Mouse (Mus musculus) intestine, postnatal 0 days (tissue): ENCODE data around the gene Hyal3. TPM values are rescaled to one million over a fixed set of nuclear protein-coding genes. Genes with fewer than 3 reads are reported as not detected.

Experiments
- ATAC-seq: fragments of 200-750 bp; cut with Nextera tagmentation; 2 replicates; pipeline ENCODE4 v1.8.0; 2017; ENCODE audit warnings: mild to moderate bottlenecking, moderate TSS enrichment, moderate library complexity
- H3K27ac ChIP-seq: fragments of 300-500 bp; sonication (generic); 2 replicates; pipeline ENCODE4 v1.5.1; 2014; ENCODE audit warnings: mild to moderate bottlenecking, low read depth, low read length, moderate library complexity
- H3K27me3 ChIP-seq: fragments of 300-500 bp; sonication (generic); replicated peaks from 2 replicates; pipeline ENCODE4 v1.6.1; 2014; ENCODE audit warnings: low read length, mixed read lengths; ENCODE audit not compliant: control insufficient read depth, insufficient read depth
- H3K36me3 ChIP-seq: fragments of 300-500 bp; sonication (generic); 2 replicates; pipeline ENCODE4 v1.6.1; 2014; ENCODE audit warnings: mild to moderate bottlenecking, moderate library complexity; ENCODE audit not compliant: control insufficient read depth, insufficient read depth
- H3K4me1 ChIP-seq: fragments of 300-500 bp; sonication (generic); replicated peaks from 2 replicates; pipeline ENCODE4 v1.6.1; 2014; ENCODE audit warnings: antibody characterized with exemption, low read length, mixed read lengths; ENCODE audit not compliant: control insufficient read depth, insufficient read depth
- H3K4me2 ChIP-seq: fragments of 300-500 bp; sonication (generic); replicated peaks from 2 replicates; pipeline ENCODE4 v1.6.1; 2014; ENCODE audit warnings: low read depth, mild to moderate bottlenecking, moderate library complexity
- H3K4me3 ChIP-seq: fragments of 300-500 bp; sonication (generic); 2 replicates; pipeline ENCODE4 v1.5.1; 2014; ENCODE audit warnings: low read depth, low read length
- H3K9ac ChIP-seq: fragments of 300-500 bp; sonication (generic); 2 replicates; pipeline ENCODE4 v1.6.1; 2014; ENCODE audit warnings: mild to moderate bottlenecking, low read depth, low read length
- H3K9me3 ChIP-seq: fragments of 300-500 bp; sonication (generic); 2 replicates; pipeline ENCODE4 v1.6.1; 2016; ENCODE audit warnings: mixed run types; ENCODE audit not compliant: control insufficient read depth
- CTCF ChIP-seq: sonication (generic); IDR thresholded peaks from 2 replicates; pipeline ENCODE4 v1.5.1; 2016; ENCODE audit warnings: low read depth, mild to moderate bottlenecking, control low read depth, antibody characterized with exemption, moderate library complexity
- WGBS: fragments of 180-500 bp; shearing (Covaris S2); extraction: QIAGEN DNeasy Blood & Tissue Kit; methylation state at CpG from one replicate; pipeline ENCODE4 v1.1.7; 2014; 5-methylcytosine and 5-hydroxymethylcytosine counted together
- polyA plus RNA-seq: library from polyadenylated mRNA; unstranded; fragments of >200 nt; fragmentation: Nextera tagmentation; extraction: Ambion mirVana; gene quantifications from 2 replicates; pipeline ENCODE4 v1.2.1, GENCODE M21; 2015

Hyal3 gene
- polyA plus RNA-seq, 1 experiment from 2014 or later: 0.50 TPM

DNA sequence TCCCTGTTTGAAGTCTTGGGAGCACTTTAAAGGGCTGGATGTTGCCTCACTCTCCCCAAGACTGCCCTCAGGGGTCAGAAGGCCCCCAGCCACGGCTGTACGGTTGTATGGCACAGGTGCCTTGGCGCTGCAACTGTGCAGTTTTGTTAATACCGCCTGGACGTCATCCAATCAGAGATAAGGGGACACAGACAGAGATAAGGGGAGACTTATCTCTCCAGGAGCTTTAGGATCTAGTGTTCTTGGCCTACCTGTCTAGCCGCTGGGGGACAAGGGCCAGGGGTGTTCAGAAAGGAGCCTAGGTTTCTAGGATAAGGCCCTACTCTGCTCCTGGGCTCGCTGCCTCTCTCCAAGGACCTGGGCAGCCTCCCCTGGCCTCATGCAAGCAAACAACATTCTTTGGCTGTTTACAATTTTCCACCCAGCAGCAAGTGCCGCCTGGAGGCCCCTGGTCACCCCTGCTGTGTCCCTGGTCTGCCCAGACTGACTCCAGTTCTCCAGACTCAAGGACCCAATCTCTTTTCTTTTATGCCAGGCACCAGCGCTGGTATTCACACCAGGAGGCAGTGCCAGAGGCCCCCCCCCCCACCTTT lies 27.1 kb downstream of the Hyal3 start:
- Histone ChIP-seq H3K4me3 (no peak overlapping the region), H3K4me2 (peak overlapping the region; percentile 62), H3K9ac (peak overlapping the region; percentile 18; the same call in 1 of the 2 replicates), H3K27ac (peak overlapping the region; percentile 87), H3K9me3 (no peaks in the 10 kb centered on the region), H3K36me3 (no peaks in the 10 kb centered on the region; the same call in 1 of the 2 replicates), H3K4me1 (peaks cover 32% of the 10 kb centered on the region), H3K27me3 (no peaks in the 10 kb centered on the region)
- ATAC-seq: no peak
- no peak for TF ChIP-seq CTCF
- WGBS: 30% methylated on average over 9 of the region's 9 CpGs

DNA sequence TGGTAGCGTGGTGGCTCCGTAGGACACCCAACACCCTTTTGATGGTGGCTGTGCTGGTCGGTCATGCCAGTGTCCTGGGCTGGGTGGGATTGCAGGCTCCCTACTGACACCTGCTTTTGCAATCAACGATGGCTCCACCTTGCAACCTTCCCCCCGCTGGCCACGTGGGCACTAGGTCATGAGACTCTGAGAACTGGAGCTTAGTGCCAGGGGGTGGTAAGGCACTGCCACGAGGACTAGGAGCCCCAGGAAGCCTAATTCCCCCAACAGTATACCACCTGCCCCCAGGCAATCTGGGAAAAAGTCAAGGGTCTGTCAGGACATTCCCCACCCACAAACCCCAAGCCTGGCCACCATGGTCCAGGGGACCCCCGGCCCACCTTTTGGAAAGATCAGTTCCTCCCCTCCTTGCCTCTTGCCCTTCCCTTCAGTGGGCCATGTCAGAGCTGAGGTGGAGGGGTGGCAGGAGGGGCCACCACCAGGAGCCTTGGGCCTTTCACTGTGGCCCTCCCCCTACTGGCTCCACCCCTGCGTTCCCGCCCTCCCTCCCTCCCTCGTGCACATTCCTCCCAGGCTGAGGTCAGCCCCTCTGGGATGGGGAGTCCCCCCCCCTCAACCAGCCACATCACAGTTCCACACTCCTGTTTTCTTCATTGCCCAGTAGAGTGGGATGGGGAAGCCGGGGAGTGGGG lies 28.3 kb downstream of the Hyal3 start, which contains the start of gene Sema3b:
TSS of gene Sema3b (minus strand) at position 489 of the 692 bp plus-strand sequence.
- H3K27ac ChIP-seq: peak within 1 kb of the TSS; percentile 87

DNA sequence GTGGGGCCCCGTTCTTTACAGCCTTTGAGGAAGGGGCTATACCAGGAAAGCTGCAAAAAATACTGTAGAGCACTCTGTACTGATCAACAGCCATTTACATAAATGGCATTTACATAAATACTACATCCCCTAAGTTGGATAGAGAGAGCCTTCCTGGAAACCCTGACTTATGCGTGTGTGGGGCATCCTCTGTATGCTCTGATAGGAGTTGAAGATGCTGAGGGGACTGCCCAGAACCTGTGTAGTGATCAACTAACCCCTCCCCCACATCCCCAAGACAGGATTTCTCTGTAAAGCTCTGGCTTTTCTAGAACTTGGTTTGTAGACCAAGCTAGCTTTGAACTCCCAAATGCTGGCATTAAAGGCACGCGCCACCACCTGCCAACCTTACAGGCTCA lies 28.8 kb downstream of the Hyal3 start:
- 76% methylated on average over 4 of the region's 4 CpGs for WGBS
- Histone ChIP-seq H3K9ac (no peak overlapping the region), H3K36me3 (peaks cover 9% of the 10 kb centered on the region), H3K4me2 (peak overlapping the region; percentile 62; the same call in 1 of the 2 replicates), H3K27ac (peak overlapping the region; percentile 54; the same call in 1 of the 2 replicates), H3K27me3 (no peaks in the 10 kb centered on the region), H3K9me3 (no peaks in the 10 kb centered on the region), H3K4me1 (peaks cover 28% of the 10 kb centered on the region), H3K4me3 (no peak overlapping the region)
- no peak for ATAC-seq
- no peak for TF ChIP-seq CTCF

More for the DNA sequence above, 28.3 kb downstream of the Hyal3 start, which contains the start of gene Sema3b:
- Histone ChIP-seq H3K9me3 (no peaks in the 10 kb centered on the region), H3K9ac (0 out of 2 replicates have a peak within 1 kb of the TSS, but pooled peaks have one; percentile 18), H3K4me2 (peak within 1 kb of the TSS; percentile 62), H3K4me3 (no peak within 1 kb of the TSS), H3K27me3 (no peaks in the 10 kb centered on the region), H3K4me1 (peaks cover 32% of the 10 kb centered on the region), H3K36me3 (peaks cover 3% of the 10 kb centered on the region; the same call in 1 of the 2 replicates)
- WGBS: 37% methylated on average over 12 of the region's 12 CpGs
- no peak for TF ChIP-seq CTCF
- no peak for ATAC-seq

DNA sequence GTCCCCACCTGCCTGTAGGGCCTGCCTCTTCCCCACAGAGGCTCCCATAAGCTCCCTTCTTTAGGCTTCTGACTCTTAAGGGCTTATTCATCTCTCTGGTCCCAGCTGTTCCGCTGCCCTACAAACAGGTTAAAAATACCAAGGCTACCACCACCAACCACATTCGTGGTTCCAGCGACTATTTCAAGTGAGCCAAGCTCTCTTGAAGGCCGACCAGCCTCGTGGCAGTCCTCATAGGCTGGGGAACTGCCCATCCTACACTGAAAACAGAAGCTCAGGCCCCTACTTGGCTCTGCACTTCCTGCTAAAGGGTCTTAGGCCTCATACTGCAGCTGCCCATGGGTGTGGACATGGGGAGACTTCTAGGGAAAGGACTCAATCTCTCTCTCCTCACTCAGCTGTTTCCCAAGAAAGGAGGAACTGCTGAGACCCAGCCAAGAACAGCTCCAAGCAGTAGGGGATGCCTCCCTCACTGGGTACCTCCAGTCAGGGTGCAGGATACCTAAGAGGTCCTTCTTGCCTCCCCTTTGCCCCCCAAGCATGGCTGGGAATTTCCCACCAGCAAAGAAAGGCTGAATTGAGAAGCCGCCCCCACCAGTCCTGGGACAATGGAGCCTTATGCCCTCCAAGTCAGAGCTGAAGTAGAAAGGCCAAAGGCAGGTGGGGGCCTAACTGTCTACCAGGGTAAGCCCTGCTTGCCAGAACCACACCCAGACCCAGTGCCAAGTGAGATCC lies 31.0 kb downstream of the Hyal3 start:
- Histone ChIP-seq H3K27ac (peak overlapping the region; percentile 95), H3K9me3 (no peaks in the 10 kb centered on the region), H3K4me1 (peaks cover 28% of the 10 kb centered on the region), H3K27me3 (no peaks in the 10 kb centered on the region), H3K36me3 (peaks cover 30% of the 10 kb centered on the region), H3K4me3 (no peak overlapping the region), H3K9ac (peak overlapping the region; percentile 60), H3K4me2 (peak overlapping the region; percentile 67)
- ATAC-seq: no peak
- no peak for TF ChIP-seq CTCF
- 67% methylated on average over 6 of the region's 6 CpGs for WGBS

DNA sequence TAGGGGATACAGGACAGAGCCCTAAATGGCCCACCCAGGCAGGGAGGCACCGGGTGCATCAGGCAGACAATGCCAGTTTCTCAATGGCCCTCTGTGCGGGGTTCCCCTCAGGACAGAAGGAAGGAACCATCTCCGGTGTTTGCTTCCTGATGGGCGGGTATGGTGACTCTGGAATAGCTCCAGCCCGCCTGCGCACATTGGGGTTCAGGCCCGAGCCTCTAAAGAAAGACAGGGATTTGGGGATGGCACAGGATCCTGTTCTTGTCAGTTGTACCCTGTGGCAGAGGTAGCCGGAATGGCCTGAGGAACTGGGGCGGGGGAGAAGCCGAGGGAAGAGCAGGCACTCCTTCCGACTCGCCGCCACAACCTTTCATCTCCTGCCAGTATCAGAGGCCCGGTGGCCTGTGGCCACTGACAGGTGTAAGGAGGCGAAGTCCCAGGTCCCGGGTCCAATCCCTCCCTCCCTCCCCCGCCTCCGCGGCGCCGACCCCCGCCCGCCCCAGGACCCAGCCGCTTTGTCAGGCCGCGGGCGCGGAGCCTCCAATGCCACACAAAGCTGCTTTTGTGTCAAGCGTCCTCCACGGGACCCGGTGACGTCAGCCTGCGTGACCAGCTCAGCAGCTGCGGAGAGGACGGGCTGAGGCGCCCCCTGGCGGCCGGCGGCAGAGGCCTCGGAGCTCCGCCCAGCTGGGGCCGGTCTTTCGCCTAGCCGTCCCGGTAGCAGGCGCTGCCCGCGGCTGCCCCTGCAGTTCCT lies 31.8 kb downstream of the Hyal3 start:
- WGBS: 3% methylated on average over 42 of the region's 48 CpGs
- peak overlapping the region; percentile 33 for H3K4me3 ChIP-seq
- peak overlapping the region; percentile 60 for H3K9ac ChIP-seq
- no peaks in the 10 kb centered on the region for H3K9me3 ChIP-seq
- peak; percentile 97 for TF ChIP-seq CTCF
- H3K27me3 ChIP-seq: no peaks in the 10 kb centered on the region
- H3K27ac ChIP-seq: peak overlapping the region; percentile 95
- H3K4me1 ChIP-seq: peaks cover 25% of the 10 kb centered on the region; the same call in 1 of the 2 replicates
- peak; percentile 84 for ATAC-seq
- peaks cover 36% of the 10 kb centered on the region for H3K36me3 ChIP-seq
- peak overlapping the region; percentile 67 for H3K4me2 ChIP-seq
